Mouse (Mus musculus) lung, postnatal 0 days (tissue): ENCODE data around the gene Cdkl1. TPM values are rescaled to one million over a fixed set of nuclear protein-coding genes. Genes with fewer than 3 reads are reported as not detected.

Experiments used
- ATAC-seq: fragments of 200-750 bp; cut with Nextera tagmentation; 2 replicates; pipeline ENCODE4 v1.8.0; 2017; ENCODE audit warnings: moderate library complexity
- DNase-seq: peaks from one replicate; pipeline ENCODE4 v3.0.0-alpha.2; 2016; ENCODE audit warnings: low spot score
- H3K27ac ChIP-seq: fragments of 300-500 bp; sonication (generic); 2 replicates; pipeline ENCODE4 v1.5.1; 2014; ENCODE audit warnings: antibody characterized with exemption, mild to moderate bottlenecking, low read length, mixed read lengths
- H3K27me3 ChIP-seq: fragments of 300-500 bp; sonication (generic); replicated peaks from 2 replicates; pipeline ENCODE4 v1.6.1; 2014; ENCODE audit warnings: low read length, mixed read lengths; ENCODE audit not compliant: insufficient read depth
- H3K36me3 ChIP-seq: fragments of 300-500 bp; sonication (generic); 2 replicates; pipeline ENCODE4 v1.6.1; 2014; ENCODE audit warnings: low read length, mixed read lengths; ENCODE audit not compliant: insufficient read depth
- H3K4me1 ChIP-seq: fragments of 300-500 bp; sonication (generic); 2 replicates; pipeline ENCODE4 v1.6.1; 2014; ENCODE audit warnings: antibody characterized with exemption, low read depth, low read length, mixed read lengths; ENCODE audit not compliant: insufficient read depth
- H3K4me2 ChIP-seq: fragments of 300-500 bp; sonication (generic); replicated peaks from 2 replicates; pipeline ENCODE4 v1.6.1; 2014; ENCODE audit warnings: low read depth, mild to moderate bottlenecking, low read length, moderate library complexity, mixed read lengths
- H3K4me3 ChIP-seq: fragments of 300-500 bp; sonication (generic); 2 replicates; pipeline ENCODE4 v1.5.1; 2014; ENCODE audit warnings: low read depth, low read length
- H3K9ac ChIP-seq: fragments of 300-500 bp; sonication (generic); replicated peaks from 2 replicates; pipeline ENCODE4 v1.6.1; 2014; ENCODE audit warnings: low read depth, mild to moderate bottlenecking
- H3K9me3 ChIP-seq: fragments of 300-500 bp; sonication (generic); 2 replicates; pipeline ENCODE4 v1.6.1; 2016; ENCODE audit warnings: low read length, mixed read lengths
- CTCF ChIP-seq: IDR thresholded peaks from 2 replicates; pipeline ENCODE4 v1.5.1; 2016; ENCODE audit warnings: antibody characterized with exemption, mild to moderate bottlenecking
- EP300 ChIP-seq: IDR thresholded peaks from 2 replicates; pipeline ENCODE4 v1.6.1; 2016; ENCODE audit warnings: antibody characterized with exemption, mild to moderate bottlenecking, control low read depth
- WGBS: fragments of 180-500 bp; shearing (Covaris S2); extraction: QIAGEN DNeasy Blood & Tissue Kit; methylation state at CpG from one replicate; pipeline ENCODE4 v1.1.7; 2014; 5-methylcytosine and 5-hydroxymethylcytosine counted together
- polyA plus RNA-seq: library from polyadenylated mRNA; unstranded; fragments of >200 nt; fragmentation: Nextera tagmentation; extraction: Ambion mirVana; gene quantifications from 2 replicates; pipeline ENCODE4 v1.2.1, GENCODE M21; 2015

The Cdkl1 gene
- polyA plus RNA-seq, 1 experiment from 2014 or later: 3.1 TPM

GRCm38 (mm10) chr12:69733923-69734322, 57.1 kb downstream of the Cdkl1 start:
- Histone ChIP-seq H3K4me2 (no peak overlapping the region), H3K9me3 (no peaks in the 10 kb centered on the region), H3K27me3 (no peaks in the 10 kb centered on the region), H3K27ac (no peak overlapping the region), H3K4me3 (no peak overlapping the region), H3K4me1 (no peaks in the 10 kb centered on the region), H3K9ac (no peak overlapping the region), H3K36me3 (no peaks in the 10 kb centered on the region)
- ATAC-seq (no peak), DNase-seq (no peak)
- 68% methylated on average over 3 of the region's 3 CpGs for WGBS
- TF ChIP-seq EP300: no peak
- no peak for TF ChIP-seq CTCF

- Histone ChIP-seq H3K4me1 (no peaks in the 10 kb centered on the region), H3K27me3 (no peaks in the 10 kb centered on the region), H3K9ac (no peak overlapping the region), H3K4me2 (no peak overlapping the region), H3K4me3 (no peak overlapping the region), H3K9me3 (no peaks in the 10 kb centered on the region), H3K36me3 (no peaks in the 10 kb centered on the region), H3K27ac (no peak overlapping the region)
- peak; percentile 65 for ATAC-seq
- WGBS: 1% methylated on average over 2 of the region's 2 CpGs
- DNase-seq: peak; percentile 94
- TF ChIP-seq EP300: 0 out of 2 replicates have a peak, but pooled peaks have one; percentile 27
- peak; percentile 79 for TF ChIP-seq CTCF
Observed at GRCm38 (mm10) chr12:69733518-69733917, 57.5 kb downstream of the Cdkl1 start.

DNA sequence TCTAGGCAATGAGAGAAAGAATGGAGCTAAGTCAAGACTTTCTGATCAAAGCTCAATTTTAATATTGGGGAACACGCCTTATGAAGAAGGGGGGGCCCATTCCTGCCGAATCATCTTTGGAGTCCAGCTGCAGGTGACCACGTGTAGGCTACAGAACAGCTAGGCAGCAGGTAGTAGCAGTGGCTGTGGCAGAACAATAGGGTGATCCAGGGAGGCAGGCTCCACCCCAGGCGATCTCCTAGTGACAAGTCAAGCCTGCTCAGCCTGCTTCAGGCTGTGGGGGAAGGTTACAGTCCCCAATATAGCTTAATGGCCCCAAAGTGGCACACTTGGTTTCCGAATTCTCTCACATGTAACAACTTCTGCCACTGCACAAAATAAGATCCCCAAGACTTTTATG, 58.8 kb downstream of the Cdkl1 start:
- WGBS: 44% methylated on average over 5 of the region's 5 CpGs
- Histone ChIP-seq H3K27me3 (no peaks in the 10 kb centered on the region), H3K4me3 (no peak overlapping the region), H3K9ac (no peak overlapping the region), H3K9me3 (no peaks in the 10 kb centered on the region), H3K4me2 (no peak overlapping the region), H3K36me3 (no peaks in the 10 kb centered on the region), H3K4me1 (no peaks in the 10 kb centered on the region), H3K27ac (no peak overlapping the region)
- no peak for TF ChIP-seq CTCF
- TF ChIP-seq EP300: no peak
- DNase-seq: no peak
- ATAC-seq: no peak

- ATAC-seq (no peak), DNase-seq (no peak)
- no peak overlapping the region for H3K9ac ChIP-seq
Observed at GRCm38 (mm10) chr12:69730306-69730705, 60.8 kb downstream of the Cdkl1 start.

GRCm38 (mm10) chr12:69729246-69729645, 61.8 kb downstream of the Cdkl1 start:
- Histone ChIP-seq H3K9ac (no peak overlapping the region), H3K27me3 (no peaks in the 10 kb centered on the region), H3K27ac (no peak overlapping the region), H3K36me3 (no peaks in the 10 kb centered on the region), H3K4me1 (0 out of 2 replicates have a peak, but pooled peaks cover under 1% of the 10 kb centered on the region), H3K4me2 (no peak overlapping the region), H3K9me3 (no peaks in the 10 kb centered on the region), H3K4me3 (no peak overlapping the region)
- no peak for ATAC-seq
- no peak for TF ChIP-seq EP300
- TF ChIP-seq CTCF: no peak
- 95% methylated on average over 1 of the region's 1 CpGs for WGBS
- no peak for DNase-seq

More at GRCm38 (mm10) chr12:69730306-69730705, 60.8 kb downstream of the Cdkl1 start:
- Histone ChIP-seq H3K4me2 (no peak overlapping the region), H3K27ac (no peak overlapping the region), H3K36me3 (no peaks in the 10 kb centered on the region), H3K9me3 (no peaks in the 10 kb centered on the region), H3K27me3 (no peaks in the 10 kb centered on the region), H3K4me1 (no peaks in the 10 kb centered on the region), H3K4me3 (no peak overlapping the region)
- 73% methylated on average over 1 of the region's 1 CpGs for WGBS
- TF ChIP-seq EP300 (no peak), CTCF (no peak)

DNA sequence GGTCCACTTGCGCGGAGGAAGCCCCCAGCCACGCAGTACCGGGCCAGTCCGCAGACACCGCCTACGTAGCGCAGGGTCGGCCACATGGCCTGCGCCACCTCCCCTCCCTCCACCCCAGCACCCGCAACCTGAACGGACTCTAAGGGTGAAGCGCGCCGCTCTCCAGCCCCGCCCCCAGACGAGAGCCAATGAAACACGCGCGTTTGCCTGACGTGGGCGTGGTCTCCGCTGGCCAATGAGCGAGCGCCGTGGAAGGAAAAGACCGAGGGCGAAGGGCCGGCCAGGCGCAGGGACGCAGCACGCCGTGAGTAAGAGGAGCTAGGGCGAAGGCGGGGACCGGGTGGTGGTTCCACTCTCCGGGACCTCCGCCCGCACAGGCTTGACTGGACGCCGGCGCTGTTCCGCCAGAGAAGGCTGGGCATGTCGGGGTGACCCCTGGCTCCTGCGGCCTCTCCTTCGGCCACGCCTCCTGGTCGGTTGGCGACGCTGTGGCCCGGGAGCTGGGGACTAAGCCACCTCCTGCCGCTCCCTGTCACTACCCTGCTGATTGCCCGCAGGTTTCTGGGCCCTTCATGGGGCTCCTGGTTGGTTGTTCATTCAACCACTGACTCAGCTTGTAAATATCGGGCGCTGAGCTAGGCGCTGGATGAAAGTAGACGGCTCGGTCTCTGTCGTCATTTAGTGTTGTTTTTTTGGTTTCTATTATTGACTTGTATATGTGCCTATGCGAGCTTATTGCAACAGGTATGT, 66.2 kb downstream of the Cdkl1 start, which contains the start of the genes L2hgdh and Atp5s:
L2hgdh (minus strand) TSS at position 163 of the 750 bp plus-strand sequence.
Atp5s (plus strand) TSS at position 240 of the 750 bp plus-strand sequence.
- ATAC-seq: peak; percentile 97
- Histone ChIP-seq H3K4me2 (peak within 1 kb of the TSS; percentile 94), H3K4me1 (0 out of 2 replicates have a peak, but pooled peaks cover 3% of the 10 kb centered on the region), H3K9me3 (no peaks in the 10 kb centered on the region), H3K27ac (peak within 1 kb of the TSS; percentile 88), H3K36me3 (no peaks in the 10 kb centered on the region), H3K27me3 (no peaks in the 10 kb centered on the region), H3K9ac (peak within 1 kb of the TSS; percentile 41), H3K4me3 (peak within 1 kb of the TSS; percentile 69)
- peak; percentile 97 for DNase-seq
- TF ChIP-seq EP300 (no peak), CTCF (peak; percentile 22; the same call in 1 of the 2 replicates)
- WGBS: under 1% methylated on average over 60 of the region's 60 CpGs
